Mouse (Mus musculus) limb, embryonic 15.5 days (tissue): ENCODE results near the gene Derl2. TPM values are rescaled to one million over a fixed set of nuclear protein-coding genes. Genes with fewer than 3 reads are reported as not detected.

Experiments used
- ATAC-seq: fragments of 200-750 bp; cut with Nextera tagmentation; 2 replicates; pipeline ENCODE4 v1.8.0; 2017; ENCODE audit warnings: low read depth, moderate TSS enrichment; ENCODE audit not compliant: insufficient number of reproducible peaks, low FRiP score, low TSS enrichment
- H3K27ac ChIP-seq: fragments of 300-500 bp; sonication (generic); 2 replicates; pipeline ENCODE4 v1.5.1; 2015; ENCODE audit warnings: moderate library complexity, mild to moderate bottlenecking, inconsistent platforms
- H3K27me3 ChIP-seq: fragments of 300-500 bp; sonication (generic); 2 replicates; pipeline ENCODE4 v1.6.1; 2015; ENCODE audit warnings: inconsistent platforms
- H3K36me3 ChIP-seq: fragments of 300-500 bp; sonication (generic); 2 replicates; pipeline ENCODE4 v1.6.1; 2015; ENCODE audit warnings: inconsistent platforms
- H3K4me1 ChIP-seq: fragments of 300-500 bp; sonication (generic); 2 replicates; pipeline ENCODE4 v1.6.1; 2015; ENCODE audit warnings: inconsistent platforms
- H3K4me2 ChIP-seq: fragments of 300-500 bp; sonication (generic); 2 replicates; pipeline ENCODE4 v1.6.1; 2015; ENCODE audit warnings: mild to moderate bottlenecking, inconsistent platforms
- H3K4me3 ChIP-seq: fragments of 300-500 bp; sonication (generic); 2 replicates; pipeline ENCODE4 v1.5.1; 2015; ENCODE audit warnings: mild to moderate bottlenecking, inconsistent platforms
- H3K9ac ChIP-seq: fragments of 300-500 bp; sonication (generic); 2 replicates; pipeline ENCODE4 v1.6.1; 2015; ENCODE audit warnings: inconsistent platforms
- H3K9me3 ChIP-seq: fragments of 300-500 bp; sonication (generic); 2 replicates; pipeline ENCODE4 v1.6.1; 2016; ENCODE audit warnings: inconsistent platforms
- WGBS: fragments of 180-500 bp; shearing (Covaris S2); methylation state at CpG from one replicate; pipeline ENCODE4 v1.1.7; 2015; 5-methylcytosine and 5-hydroxymethylcytosine counted together
- polyA plus RNA-seq: library from polyadenylated mRNA; unstranded; fragments of >200 nt; fragmentation: Nextera tagmentation; extraction: Ambion mirVana; gene quantifications from 2 replicates; pipeline ENCODE4 v1.2.1, GENCODE M21; 2015

Derl2 gene
- polyA plus RNA-seq, 1 experiment from 2014 or later = 49.6 TPM

DNA sequence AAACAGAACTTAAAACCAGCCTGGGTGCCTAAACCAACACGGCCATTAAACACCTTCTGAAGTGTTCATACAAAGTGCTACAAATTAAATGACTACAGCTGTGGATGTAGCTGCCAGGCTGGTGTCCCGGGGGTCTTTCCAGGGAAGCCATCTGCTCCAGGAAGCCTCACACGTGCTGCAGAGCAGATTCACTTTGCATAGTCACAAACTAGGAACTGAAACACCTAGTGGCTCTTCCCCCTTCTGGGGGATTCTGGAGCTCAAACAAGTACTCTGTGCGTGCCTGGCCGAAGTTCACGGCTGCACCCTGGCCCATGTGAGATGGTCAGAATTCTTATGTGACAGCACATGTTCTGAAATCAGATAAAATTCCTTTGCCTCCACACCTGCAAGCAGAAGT is 39.4 kb downstream of the Derl2 start:
- H3K27ac ChIP-seq = no peak overlapping the region
- H3K4me3 ChIP-seq = no peak overlapping the region
- H3K9me3 ChIP-seq = no peaks in the 10 kb centered on the region
- 83% methylated on average over 6 of the region's 6 CpGs for WGBS
- no peak overlapping the region for H3K4me2 ChIP-seq
- peaks cover 14% of the 10 kb centered on the region for H3K4me1 ChIP-seq
- H3K9ac ChIP-seq = no peak overlapping the region
- ATAC-seq = no peak
- H3K27me3 ChIP-seq = no peaks in the 10 kb centered on the region
- H3K36me3 ChIP-seq = peaks cover 69% of the 10 kb centered on the region

DNA sequence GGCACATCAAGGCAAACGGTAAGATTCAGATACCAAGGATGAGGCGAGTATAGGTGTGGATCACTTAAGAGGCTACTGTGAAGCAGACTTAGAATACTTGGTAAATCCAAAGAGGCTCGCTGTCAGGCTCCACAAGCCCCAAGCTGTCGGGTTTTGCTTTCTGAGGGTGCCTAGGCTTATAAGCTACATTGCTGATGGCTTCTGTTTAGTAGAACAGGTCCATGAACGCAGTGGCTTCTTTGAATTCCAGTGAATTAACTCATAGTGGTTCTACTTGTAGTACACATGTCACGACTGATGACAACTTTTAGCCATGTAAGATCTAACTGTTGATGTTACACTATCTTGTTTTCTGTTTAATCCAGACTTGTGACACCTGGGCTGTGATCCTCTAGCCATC is 42.3 kb downstream of the Derl2 start:
- Histone ChIP-seq H3K4me3 (no peak overlapping the region), H3K27me3 (no peaks in the 10 kb centered on the region), H3K4me2 (no peak overlapping the region), H3K36me3 (peaks cover 83% of the 10 kb centered on the region), H3K4me1 (peaks cover 11% of the 10 kb centered on the region), H3K9me3 (no peaks in the 10 kb centered on the region), H3K9ac (no peak overlapping the region), H3K27ac (no peak overlapping the region)
- no peak for ATAC-seq
- WGBS = 87% methylated on average over 6 of the region's 6 CpGs

DNA sequence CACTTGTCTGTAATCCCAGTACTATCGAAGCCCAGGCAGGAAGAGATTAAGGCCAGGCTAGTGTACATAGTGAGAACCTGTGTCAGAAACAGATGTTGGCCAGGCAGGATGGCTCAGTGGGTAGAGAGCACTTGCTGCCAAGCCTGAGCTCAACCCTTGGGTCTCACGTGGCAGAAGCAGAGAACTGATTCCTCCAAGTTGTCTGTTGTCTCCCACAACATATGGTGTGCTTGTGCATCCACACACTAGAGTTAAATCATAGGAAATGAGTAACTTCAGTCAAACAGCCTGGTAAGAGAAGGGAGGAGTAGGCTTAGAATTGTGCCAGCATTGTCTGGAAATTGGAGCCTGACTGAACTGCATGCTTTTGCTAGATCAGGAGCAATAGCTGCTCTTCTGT is 44.4 kb downstream of the Derl2 start:
- 70% methylated on average over 2 of the region's 2 CpGs for WGBS
- H3K9me3 ChIP-seq = no peaks in the 10 kb centered on the region
- H3K27ac ChIP-seq = no peak overlapping the region
- peaks cover 6% of the 10 kb centered on the region for H3K4me1 ChIP-seq
- no peak overlapping the region for H3K9ac ChIP-seq
- no peak for ATAC-seq
- no peak overlapping the region for H3K4me3 ChIP-seq
- no peaks in the 10 kb centered on the region for H3K27me3 ChIP-seq
- H3K4me2 ChIP-seq = no peak overlapping the region
- peaks cover 72% of the 10 kb centered on the region for H3K36me3 ChIP-seq

DNA sequence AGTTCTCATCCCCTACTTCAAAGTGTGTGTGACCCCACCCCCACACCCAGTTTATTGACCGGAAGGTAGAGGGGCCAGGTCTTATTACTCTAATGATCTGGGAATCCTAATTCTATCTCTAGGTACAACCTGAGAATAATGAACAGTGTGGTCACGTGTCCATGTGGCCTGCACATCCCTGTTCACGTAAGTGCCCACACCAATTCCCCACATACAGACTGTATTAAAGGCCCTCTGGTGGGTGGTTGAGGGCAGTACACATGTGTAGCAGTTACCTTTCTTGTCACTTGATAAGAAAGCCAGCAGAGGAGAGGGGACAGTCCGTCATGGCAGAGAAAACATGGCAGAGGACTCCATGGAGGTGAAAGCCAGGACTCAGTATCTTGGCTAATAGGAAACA is 45.7 kb downstream of the Derl2 start:
- H3K9ac ChIP-seq = no peak overlapping the region
- no peak overlapping the region for H3K4me2 ChIP-seq
- H3K36me3 ChIP-seq = peaks cover 60% of the 10 kb centered on the region
- H3K4me1 ChIP-seq = peaks cover 6% of the 10 kb centered on the region
- 68% methylated on average over 4 of the region's 4 CpGs for WGBS
- no peak overlapping the region for H3K27ac ChIP-seq
- no peak overlapping the region for H3K4me3 ChIP-seq
- no peak for ATAC-seq
- H3K27me3 ChIP-seq = no peaks in the 10 kb centered on the region
- no peaks in the 10 kb centered on the region for H3K9me3 ChIP-seq

DNA sequence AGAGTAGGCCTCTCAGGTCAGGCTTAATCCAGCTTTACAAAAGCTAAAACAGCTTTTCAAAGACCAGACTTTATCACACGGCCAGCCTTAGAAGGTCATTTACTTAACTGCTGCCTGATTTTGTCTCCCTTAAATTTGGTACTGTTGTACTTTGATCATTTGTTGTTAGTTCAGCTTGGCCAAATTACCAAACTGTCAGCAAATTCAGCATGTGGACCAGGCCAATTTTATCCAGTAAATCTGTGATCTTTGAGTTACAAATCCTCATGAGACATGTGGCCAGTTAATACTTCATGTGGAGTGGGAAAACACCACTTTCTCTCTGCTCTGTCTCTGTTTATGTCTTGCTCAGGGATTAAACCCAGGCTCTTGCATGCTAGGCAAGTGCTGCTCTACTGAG is 47.1 kb downstream of the Derl2 start:
- Histone ChIP-seq H3K4me1 (peaks cover 16% of the 10 kb centered on the region), H3K9me3 (no peaks in the 10 kb centered on the region), H3K27me3 (no peaks in the 10 kb centered on the region), H3K9ac (no peak overlapping the region), H3K4me3 (no peak overlapping the region), H3K36me3 (peaks cover 48% of the 10 kb centered on the region), H3K4me2 (no peak overlapping the region), H3K27ac (no peak overlapping the region)
- ATAC-seq = no peak
- WGBS = 61% methylated on average over 1 of the region's 1 CpGs

DNA sequence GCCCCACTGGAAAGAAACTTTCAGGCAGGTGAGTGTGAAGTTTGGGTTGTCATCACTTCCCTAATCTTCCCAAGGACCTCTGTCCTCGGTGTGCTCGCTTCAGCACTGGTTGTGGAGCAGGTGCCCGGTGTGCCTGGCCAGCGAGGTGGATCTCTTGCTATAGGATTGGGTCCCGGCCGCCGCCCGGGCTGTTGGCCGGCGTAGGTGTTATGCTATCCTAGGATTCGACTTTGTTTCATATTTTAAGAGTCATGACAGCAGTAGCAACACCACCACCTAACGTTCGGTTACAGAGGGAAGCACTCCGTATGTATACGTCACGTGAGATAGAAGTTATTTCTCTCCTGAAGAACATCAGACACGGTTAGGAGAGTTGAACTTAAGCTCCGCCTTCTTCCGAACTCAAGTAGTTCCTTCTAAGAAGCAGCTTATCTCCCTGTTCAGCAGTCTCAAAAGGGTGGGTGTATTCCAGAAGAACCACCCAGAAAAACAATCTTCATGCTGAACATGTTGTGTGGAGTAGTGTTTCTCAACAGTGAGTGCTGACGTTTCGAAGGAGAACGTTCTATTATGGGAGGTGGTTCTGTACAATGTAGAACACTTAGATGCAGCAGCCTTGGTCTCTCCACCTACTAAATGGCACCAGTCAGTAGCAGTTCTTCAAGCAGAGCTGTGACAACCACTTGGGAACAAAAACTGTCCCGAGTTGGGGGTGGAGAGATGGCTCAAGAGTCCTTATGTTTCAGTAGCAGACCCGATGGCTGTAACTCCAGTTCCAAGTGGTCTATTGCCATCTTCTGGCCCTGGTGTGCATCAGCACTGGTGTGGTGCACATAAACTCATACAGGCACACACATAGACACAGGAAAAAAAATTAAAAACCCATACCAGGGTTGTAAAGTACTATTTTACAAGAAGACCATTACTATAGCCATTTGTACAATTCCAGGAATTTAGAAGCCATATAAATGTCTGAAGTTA is 48.8 kb downstream of the Derl2 start:
- 17% methylated on average over 24 of the region's 24 CpGs for WGBS
- peaks cover 39% of the 10 kb centered on the region for H3K36me3 ChIP-seq

DNA sequence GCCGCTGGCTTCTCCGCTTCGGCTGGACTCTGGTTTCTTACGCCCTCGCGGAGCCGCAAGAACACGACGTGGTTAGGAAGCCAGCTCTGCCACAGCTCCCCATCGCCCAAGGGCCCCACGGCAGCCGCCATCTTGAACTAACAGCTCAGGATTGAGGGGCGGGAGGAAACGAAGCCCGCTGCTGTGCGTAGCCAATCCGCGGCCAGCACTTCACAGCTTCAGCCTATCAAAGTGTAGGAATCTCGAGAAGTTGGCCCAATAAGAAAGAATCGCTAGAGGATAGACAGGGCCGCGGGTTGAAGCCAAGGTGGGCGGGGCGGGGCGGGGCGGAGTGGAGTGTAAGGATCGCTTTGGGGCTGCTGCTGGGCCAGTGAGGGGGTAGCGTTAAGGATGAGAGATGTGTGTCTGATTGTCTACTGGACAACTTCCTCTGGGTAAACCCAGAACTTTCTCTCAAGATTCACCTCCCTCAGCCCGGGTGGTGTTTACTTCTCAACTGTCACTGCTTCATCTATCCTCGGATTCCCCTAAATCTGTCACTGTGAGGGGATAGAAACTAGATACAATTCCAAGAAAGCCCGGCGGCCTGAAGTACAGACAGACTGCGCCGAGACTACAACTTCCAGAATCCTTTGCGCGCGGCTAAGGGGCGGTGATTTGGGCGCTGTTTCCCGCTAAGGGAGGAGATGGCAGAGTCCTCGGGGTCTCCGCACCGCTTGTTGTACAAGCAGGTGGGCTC is 49.7 kb downstream of the Derl2 start, which contains the start of the genes Nup88 and Rpain:
Nup88 (minus strand) TSS at position 153 of the 739 bp plus-strand sequence.
Rpain (plus strand) TSS at position 393 of the 739 bp plus-strand sequence.
- WGBS = under 1% methylated on average over 43 of the region's 43 CpGs
- Histone ChIP-seq H3K4me2 (peak within 1 kb of the TSS; percentile 91), H3K9ac (peak within 1 kb of the TSS; percentile 85), H3K4me3 (peak within 1 kb of the TSS; percentile 82), H3K9me3 (no peaks in the 10 kb centered on the region), H3K36me3 (peaks cover 39% of the 10 kb centered on the region), H3K4me1 (peaks cover 16% of the 10 kb centered on the region), H3K27me3 (no peaks in the 10 kb centered on the region), H3K27ac (peak within 1 kb of the TSS; percentile 92)
- peak; percentile 99 for ATAC-seq

More for the DNA sequence above, 48.8 kb downstream of the Derl2 start:
- H3K4me3 ChIP-seq = peak overlapping the region; percentile 82
- H3K9me3 ChIP-seq = no peaks in the 10 kb centered on the region
- ATAC-seq = no peak
- peak overlapping the region; percentile 88 for H3K27ac ChIP-seq
- peak overlapping the region; percentile 55 for H3K9ac ChIP-seq
- H3K4me2 ChIP-seq = peak overlapping the region; percentile 91
- H3K27me3 ChIP-seq = no peaks in the 10 kb centered on the region
- peaks cover 16% of the 10 kb centered on the region for H3K4me1 ChIP-seq

DNA sequence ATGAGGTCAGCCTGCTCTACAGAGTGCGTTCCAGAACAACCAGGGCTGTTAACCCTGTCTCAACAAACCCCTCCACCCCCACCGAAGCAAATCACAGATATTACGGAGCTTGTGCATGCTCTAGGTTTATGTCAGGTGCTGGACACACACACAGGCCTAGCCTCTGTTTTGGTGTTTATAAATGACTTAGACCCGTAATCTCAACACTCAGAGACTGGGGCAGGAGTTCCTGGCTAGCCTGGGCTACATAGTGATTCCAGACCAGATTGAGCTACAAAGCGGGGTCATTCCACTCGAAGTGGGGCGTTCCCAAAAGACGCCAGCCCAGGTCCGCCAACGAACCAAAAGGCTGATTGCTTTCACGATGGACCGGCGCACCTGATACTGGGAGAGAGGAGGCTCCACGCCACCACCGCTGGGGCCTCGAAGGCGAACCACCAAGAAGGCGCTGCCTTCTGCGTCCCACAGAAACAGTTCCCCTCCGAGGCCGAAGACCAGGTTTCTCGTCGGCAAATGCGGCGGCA is 50.3 kb downstream of the Derl2 start:
- peaks cover 16% of the 10 kb centered on the region for H3K4me1 ChIP-seq
- H3K4me3 ChIP-seq = peak overlapping the region; percentile 82
- under 1% methylated on average over 25 of the region's 25 CpGs for WGBS
- H3K9ac ChIP-seq = peak overlapping the region; percentile 85
- no peaks in the 10 kb centered on the region for H3K9me3 ChIP-seq
- peak overlapping the region; percentile 71 for H3K4me2 ChIP-seq
- ATAC-seq = no peak
- H3K27ac ChIP-seq = peak overlapping the region; percentile 92
- H3K27me3 ChIP-seq = no peaks in the 10 kb centered on the region
- H3K36me3 ChIP-seq = peaks cover 41% of the 10 kb centered on the region

DNA sequence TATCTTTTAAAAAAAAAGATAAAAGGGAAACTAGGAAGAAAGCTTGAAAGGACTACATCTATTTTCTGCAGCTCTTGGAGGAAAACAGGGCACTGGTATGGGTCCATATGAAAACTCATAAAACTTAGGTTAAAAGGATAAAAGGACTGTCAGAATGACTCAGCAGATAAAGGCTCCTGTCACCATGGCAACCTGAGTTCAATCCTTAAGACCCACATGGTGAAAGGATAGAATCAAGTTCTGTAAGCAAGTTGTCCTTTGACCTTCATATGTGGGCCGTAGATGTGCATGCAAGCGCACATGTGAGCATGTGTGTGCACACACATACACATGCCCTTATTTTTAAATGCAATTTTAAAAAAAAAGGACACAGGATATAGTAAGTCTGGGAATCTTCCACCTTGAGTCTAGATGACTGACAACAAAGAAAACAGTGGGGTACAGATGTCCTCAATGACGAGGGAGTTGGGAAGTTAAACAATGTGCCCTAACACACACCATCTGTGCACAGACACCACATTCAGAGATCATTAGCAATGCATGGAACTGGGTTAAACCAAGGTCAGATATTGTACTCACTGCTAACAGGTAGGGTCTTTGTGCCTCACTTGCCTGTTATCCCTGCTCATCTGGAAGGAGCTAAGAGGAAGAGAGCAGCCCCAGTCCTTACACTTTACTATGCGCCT is 55.3 kb downstream of the Derl2 start:
- 85% methylated on average over 4 of the region's 4 CpGs for WGBS
- H3K9me3 ChIP-seq = no peaks in the 10 kb centered on the region
- no peaks in the 10 kb centered on the region for H3K27me3 ChIP-seq
- no peak overlapping the region for H3K9ac ChIP-seq
- H3K4me3 ChIP-seq = no peak overlapping the region
- H3K4me1 ChIP-seq = peaks cover 10% of the 10 kb centered on the region
- H3K27ac ChIP-seq = no peak overlapping the region
- peaks cover 67% of the 10 kb centered on the region for H3K36me3 ChIP-seq
- no peak for ATAC-seq
- no peak overlapping the region for H3K4me2 ChIP-seq

DNA sequence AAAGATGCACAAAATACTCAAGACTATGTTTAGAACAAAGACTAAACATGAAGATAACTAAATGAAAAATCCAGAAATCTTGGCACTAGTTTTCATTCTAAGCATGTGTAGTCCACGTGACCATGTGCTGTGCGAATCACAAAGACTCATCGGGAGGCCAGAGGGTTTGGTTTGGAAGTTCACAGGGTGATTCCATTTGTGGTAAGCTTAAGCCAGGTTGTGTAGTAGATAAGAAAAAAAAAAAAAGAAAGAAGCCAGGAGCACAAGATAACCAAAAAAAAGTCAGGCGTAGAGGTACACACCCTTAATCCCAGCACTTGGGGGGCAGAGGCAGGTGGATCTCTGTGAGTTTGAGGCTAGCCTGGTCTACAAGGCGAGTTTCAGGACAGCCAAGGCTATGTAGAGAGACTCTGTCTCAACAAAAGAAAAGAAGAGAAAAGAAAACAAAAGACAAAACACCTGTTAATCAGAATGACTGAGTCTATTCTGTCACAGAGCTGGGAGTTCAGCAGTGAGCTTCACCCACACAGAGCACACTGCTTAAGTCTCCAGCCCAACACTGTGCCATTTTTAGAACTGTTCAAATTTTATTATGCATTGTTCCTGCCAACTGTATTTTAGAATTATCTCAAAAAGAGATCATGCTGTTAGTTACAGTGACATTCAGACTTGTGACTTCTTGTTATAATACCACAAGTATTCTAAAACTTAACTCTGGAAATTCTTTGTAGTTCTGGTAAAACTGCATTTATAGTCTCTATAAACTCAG is 58.7 kb downstream of the Derl2 start:
- peaks cover 87% of the 10 kb centered on the region for H3K36me3 ChIP-seq
- no peak overlapping the region for H3K27ac ChIP-seq
- no peaks in the 10 kb centered on the region for H3K27me3 ChIP-seq
- H3K4me3 ChIP-seq = no peak overlapping the region
- H3K4me2 ChIP-seq = no peak overlapping the region
- no peaks in the 10 kb centered on the region for H3K9me3 ChIP-seq
- no peak overlapping the region for H3K9ac ChIP-seq
- no peak for ATAC-seq
- H3K4me1 ChIP-seq = no peaks in the 10 kb centered on the region
- 96% methylated on average over 5 of the region's 5 CpGs for WGBS
